Mouse (Mus musculus) heart, postnatal 0 days (tissue): ENCODE results near the gene Esrra. TPM values are rescaled to one million over a fixed set of nuclear protein-coding genes. Genes with fewer than 3 reads are reported as not detected.
A peak's percentile ranks its signal among the peaks of the same experiment; 100 is the strongest.

Experiments used
- ATAC-seq: fragments of 200-750 bp; cut with Nextera tagmentation; 2 replicates; pipeline ENCODE4 v1.8.0; 2017; ENCODE audit warnings: low read depth, moderate number of reproducible peaks, moderate library complexity; ENCODE audit not compliant: insufficient read depth
- DNase-seq: peaks from one replicate; pipeline ENCODE4 v3.0.0-alpha.2; 2016; ENCODE audit warnings: low spot score
- H3K27ac ChIP-seq: fragments of 300-500 bp; sonication (generic); 2 replicates; pipeline ENCODE4 v1.5.1; 2014; ENCODE audit warnings: low read depth, mild to moderate bottlenecking
- H3K27me3 ChIP-seq: fragments of 300-500 bp; sonication (generic); 2 replicates; pipeline ENCODE4 v1.6.1; 2014; ENCODE audit warnings: low read length, mixed read lengths; ENCODE audit not compliant: control insufficient read depth, insufficient read depth
- H3K36me3 ChIP-seq: fragments of 300-500 bp; sonication (generic); replicated peaks from 2 replicates; pipeline ENCODE4 v1.6.1; 2014; ENCODE audit warnings: low read length, mixed read lengths; ENCODE audit not compliant: control insufficient read depth, insufficient read depth
- H3K4me1 ChIP-seq: fragments of 300-500 bp; sonication (generic); 2 replicates; pipeline ENCODE4 v1.6.1; 2014; ENCODE audit warnings: antibody characterized with exemption; ENCODE audit not compliant: control insufficient read depth, insufficient read depth
- H3K4me2 ChIP-seq: fragments of 300-500 bp; sonication (generic); 2 replicates; pipeline ENCODE4 v1.6.1; 2014; ENCODE audit warnings: low read depth, mild to moderate bottlenecking, low read length, moderate library complexity
- H3K4me3 ChIP-seq: fragments of 300-500 bp; sonication (generic); 2 replicates; pipeline ENCODE4 v1.5.1; 2014; ENCODE audit warnings: low read depth, low read length
- H3K9ac ChIP-seq: fragments of 300-500 bp; sonication (generic); replicated peaks from 2 replicates; pipeline ENCODE4 v1.6.1; 2014; ENCODE audit warnings: low read depth, low read length, mixed read lengths
- H3K9me3 ChIP-seq: fragments of 300-500 bp; sonication (generic); replicated peaks from 2 replicates; pipeline ENCODE4 v1.6.1; 2016; ENCODE audit warnings: low read length; ENCODE audit not compliant: control insufficient read depth
- CTCF ChIP-seq: IDR thresholded peaks from 2 replicates; pipeline ENCODE4 v1.5.1; 2016; ENCODE audit warnings: antibody characterized with exemption, control low read depth, low read depth
- EP300 ChIP-seq: IDR thresholded peaks from 2 replicates; pipeline ENCODE4 v1.6.1; 2016; ENCODE audit warnings: antibody characterized with exemption, low read depth
- WGBS: fragments of 180-500 bp; shearing (Covaris S2); extraction: QIAGEN DNeasy Blood & Tissue Kit; methylation state at CpG from one replicate; pipeline ENCODE4 v1.1.7; 2014; 5-methylcytosine and 5-hydroxymethylcytosine counted together
- polyA plus RNA-seq: library from polyadenylated mRNA; unstranded; fragments of >200 nt; fragmentation: Nextera tagmentation; extraction: Ambion mirVana; gene quantifications from 2 replicates; pipeline ENCODE4 v1.2.1, GENCODE M21; 2015
- total RNA-seq: library from RNA; depleted of rRNA; stranded (reverse); fragments of >200 nt; gene quantifications from 2 replicates; pipeline ENCODE4 v1.2.3, GENCODE M21; 2014; ENCODE audit warnings: low replicate concordance

Gene Esrra
- total and polyA plus RNA-seq, 2 experiments from 2014 or later = 51.7 to 189 TPM

DNA sequence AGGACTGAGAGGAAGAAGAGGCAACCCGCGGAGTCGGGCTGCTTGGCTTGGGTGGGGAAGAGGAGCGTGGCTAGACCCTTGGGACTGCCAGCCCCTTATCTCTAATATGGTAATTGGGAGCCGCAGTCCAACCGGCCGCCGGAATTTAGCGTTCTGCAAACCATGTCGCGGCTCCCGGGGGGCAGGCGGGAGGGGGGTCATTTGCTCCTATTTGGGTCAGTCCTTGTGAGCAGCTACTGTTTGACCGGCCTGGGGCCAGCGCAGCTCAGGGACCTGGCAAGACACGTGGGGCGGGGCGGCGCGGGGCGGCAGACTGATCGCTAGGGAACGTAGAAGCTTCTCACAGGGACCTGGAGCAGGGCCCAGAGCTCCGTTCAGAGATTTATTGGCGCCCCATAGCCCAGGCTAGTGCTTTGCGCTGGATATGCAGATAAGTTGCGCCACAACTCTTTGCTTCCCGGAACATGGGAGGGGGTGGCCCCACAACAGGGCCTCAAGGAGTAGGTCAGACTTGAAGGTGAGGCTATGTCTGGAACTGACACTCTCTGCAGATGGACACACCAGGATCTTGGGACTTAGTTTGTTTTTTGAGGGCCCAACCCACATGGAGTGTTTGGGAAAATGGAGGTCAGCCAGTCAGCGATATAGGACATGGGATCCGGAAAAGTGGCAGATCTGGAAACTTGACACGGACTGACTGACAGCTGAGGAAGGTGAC is 30.5 kb upstream of the Esrra start:
- peak; percentile 45 for ATAC-seq
- TF ChIP-seq EP300 (0 out of 2 replicates have a peak, but pooled peaks have one; percentile 4), CTCF (no peak)
- 1% methylated on average over 31 of the region's 31 CpGs for WGBS

DNA sequence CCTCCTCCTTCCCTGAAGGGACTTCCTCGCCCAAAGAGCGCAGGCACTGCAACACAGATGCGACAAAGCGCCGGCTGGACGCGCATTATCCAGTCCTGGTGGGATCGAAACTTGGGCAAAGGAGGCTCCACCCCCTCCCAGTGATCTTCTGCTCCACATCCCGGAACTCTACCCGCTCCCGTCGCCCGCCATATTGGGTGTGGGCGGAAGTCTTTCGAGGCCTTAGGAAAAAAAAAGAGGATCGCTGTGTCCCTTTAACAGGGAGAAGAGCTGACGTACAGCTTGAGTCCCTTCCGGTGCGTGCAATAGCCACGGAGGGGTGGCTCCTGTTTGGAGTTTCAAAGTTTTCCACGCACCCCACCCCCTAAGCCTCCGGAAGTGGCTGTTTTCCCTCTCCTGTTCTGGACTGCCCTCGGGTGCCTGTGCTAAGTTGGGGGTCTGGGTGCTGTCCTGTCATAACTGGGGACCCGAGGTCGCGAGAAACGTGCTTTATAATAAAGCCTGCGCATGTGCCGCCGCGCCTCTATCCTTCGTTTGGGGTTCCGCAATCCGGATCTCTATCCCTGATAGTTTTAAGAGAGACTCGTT is 29.9 kb upstream of the Esrra start:
- peak; percentile 75 for ATAC-seq
- 0 out of 2 replicates have a peak, but pooled peaks cover 7% of the 10 kb centered on the region for H3K36me3 ChIP-seq
- peak overlapping the region; percentile 71 for H3K4me3 ChIP-seq
- H3K9ac ChIP-seq = peak overlapping the region; percentile 74
- no peaks in the 10 kb centered on the region for H3K27me3 ChIP-seq
- peaks cover 30% of the 10 kb centered on the region for H3K4me1 ChIP-seq
- peak; percentile 97 for DNase-seq
- TF ChIP-seq EP300 = peak; percentile 94
- no peak for TF ChIP-seq CTCF
- peak overlapping the region; percentile 81 for H3K4me2 ChIP-seq
- under 1% methylated on average over 35 of the region's 35 CpGs for WGBS
- H3K27ac ChIP-seq = peak overlapping the region; percentile 96
- no peaks in the 10 kb centered on the region for H3K9me3 ChIP-seq

More for the DNA sequence above, 30.5 kb upstream of the Esrra start:
- H3K9me3 ChIP-seq = no peaks in the 10 kb centered on the region
- peak; percentile 80 for DNase-seq
- H3K36me3 ChIP-seq = 0 out of 2 replicates have a peak, but pooled peaks cover 7% of the 10 kb centered on the region
- peak overlapping the region; percentile 81 for H3K4me2 ChIP-seq
- H3K27ac ChIP-seq = peak overlapping the region; percentile 96
- H3K27me3 ChIP-seq = no peaks in the 10 kb centered on the region
- peak overlapping the region; percentile 74 for H3K9ac ChIP-seq
- H3K4me1 ChIP-seq = peaks cover 30% of the 10 kb centered on the region
- H3K4me3 ChIP-seq = peak overlapping the region; percentile 71

DNA sequence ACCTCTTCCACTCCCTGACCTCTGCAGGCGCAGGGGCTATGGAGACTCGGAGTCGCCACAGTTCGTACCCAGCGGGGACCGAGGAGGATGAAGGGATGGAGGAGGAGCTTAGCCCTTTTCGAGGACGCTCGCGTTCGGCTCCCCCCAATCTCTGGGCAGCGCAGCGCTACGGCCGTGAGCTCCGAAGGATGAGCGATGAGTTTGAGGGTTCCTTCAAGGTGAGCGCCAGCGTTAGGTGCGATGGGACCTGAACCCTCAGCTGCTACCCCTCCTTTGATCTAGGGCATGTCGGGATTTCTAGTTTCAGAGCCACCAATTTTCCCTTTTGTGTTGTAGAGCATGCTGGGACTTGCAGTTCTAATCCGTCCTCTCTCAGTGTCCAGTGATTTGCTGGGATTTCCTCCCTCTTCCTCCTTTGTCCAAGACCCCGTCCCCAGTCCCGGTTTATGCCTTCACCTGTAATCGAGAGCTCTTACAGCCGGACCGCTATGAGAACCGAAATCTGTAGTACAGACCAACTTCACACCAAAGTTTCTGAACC is 29.1 kb upstream of the Esrra start:
- TF ChIP-seq CTCF (no peak), EP300 (no peak)
- peak overlapping the region; percentile 96 for H3K27ac ChIP-seq
- H3K4me1 ChIP-seq = peaks cover 26% of the 10 kb centered on the region
- peak; percentile 73 for DNase-seq
- H3K4me2 ChIP-seq = peak overlapping the region; percentile 81
- H3K4me3 ChIP-seq = peak overlapping the region; percentile 71
- no peaks in the 10 kb centered on the region for H3K27me3 ChIP-seq
- WGBS = under 1% methylated on average over 28 of the region's 28 CpGs
- peak overlapping the region; percentile 74 for H3K9ac ChIP-seq
- no peaks in the 10 kb centered on the region for H3K9me3 ChIP-seq
- H3K36me3 ChIP-seq = 0 out of 2 replicates have a peak, but pooled peaks cover 11% of the 10 kb centered on the region
- ATAC-seq = peak; percentile 14; the same call in 1 of the 2 replicates

DNA sequence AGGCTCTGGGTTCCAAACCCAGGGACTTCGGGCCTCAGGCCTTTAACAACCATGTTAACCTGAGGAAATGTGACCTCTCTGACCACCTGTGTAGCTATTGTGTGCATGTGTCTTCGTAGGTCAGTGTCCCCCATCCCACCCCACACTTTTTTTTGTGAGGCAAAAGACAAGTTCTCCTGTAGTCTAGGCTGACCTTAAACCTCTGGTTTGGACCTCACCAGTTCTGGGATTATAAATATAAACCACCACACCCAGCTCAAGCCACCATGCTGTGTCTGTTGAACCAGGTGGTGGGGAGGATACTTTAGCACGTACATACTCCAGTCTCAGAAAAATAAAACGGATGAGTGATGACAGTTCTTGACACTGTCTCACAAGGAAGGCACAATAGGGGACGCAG is 28.3 kb upstream of the Esrra start:
- H3K4me3 ChIP-seq = peak overlapping the region; percentile 71
- WGBS = 55% methylated on average over 5 of the region's 5 CpGs
- peaks cover 22% of the 10 kb centered on the region for H3K4me1 ChIP-seq
- H3K9ac ChIP-seq = peak overlapping the region; percentile 74; the same call in 1 of the 2 replicates
- no peak for DNase-seq
- H3K9me3 ChIP-seq = no peaks in the 10 kb centered on the region
- no peak for ATAC-seq
- H3K27ac ChIP-seq = 0 out of 2 replicates have a peak overlapping the region, but pooled peaks have one; percentile 96
- TF ChIP-seq CTCF = no peak
- TF ChIP-seq EP300 = no peak
- H3K27me3 ChIP-seq = no peaks in the 10 kb centered on the region
- H3K4me2 ChIP-seq = peak overlapping the region; percentile 81
- H3K36me3 ChIP-seq = 0 out of 2 replicates have a peak, but pooled peaks cover 7% of the 10 kb centered on the region

DNA sequence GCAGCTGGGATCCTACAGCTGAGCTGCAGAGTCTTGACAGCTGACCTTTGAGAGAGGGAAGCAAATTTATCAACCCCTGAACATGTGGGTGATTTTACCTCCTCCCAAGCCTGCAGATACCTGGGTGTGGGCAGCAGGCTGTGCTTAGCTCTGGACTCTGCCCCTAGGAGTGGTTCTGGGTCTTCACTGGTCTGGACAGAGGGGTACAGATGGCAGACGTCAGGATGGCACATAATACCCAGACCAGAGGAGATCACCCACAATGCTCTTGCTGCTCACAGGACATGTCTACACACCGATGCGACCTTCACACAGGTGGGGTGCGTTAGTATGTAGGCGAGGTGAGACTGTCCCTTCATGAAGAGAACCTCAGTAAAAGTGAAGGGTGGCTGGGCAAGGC is 27.9 kb upstream of the Esrra start:
- Histone ChIP-seq H3K4me1 (peaks cover 22% of the 10 kb centered on the region), H3K27ac (no peak overlapping the region), H3K36me3 (0 out of 2 replicates have a peak, but pooled peaks cover 4% of the 10 kb centered on the region), H3K4me3 (no peak overlapping the region), H3K27me3 (no peaks in the 10 kb centered on the region), H3K4me2 (no peak overlapping the region), H3K9me3 (no peaks in the 10 kb centered on the region), H3K9ac (no peak overlapping the region)
- TF ChIP-seq CTCF (no peak), EP300 (no peak)
- DNase-seq (no peak), ATAC-seq (no peak)
- 91% methylated on average over 5 of the region's 5 CpGs for WGBS
